Mouse (Mus musculus) lung, postnatal 0 days (tissue): Measurements from ENCODE around the gene Ankrd13a. TPM values are rescaled to one million over a fixed set of nuclear protein-coding genes. Genes with fewer than 3 reads are reported as not detected.

Experiments used
- ATAC-seq: fragments of 200-750 bp; cut with Nextera tagmentation; 2 replicates; pipeline ENCODE4 v1.8.0; 2017; ENCODE audit warnings: moderate library complexity
- DNase-seq: peaks from one replicate; pipeline ENCODE4 v3.0.0-alpha.2; 2016; ENCODE audit warnings: low spot score
- H3K27ac ChIP-seq: fragments of 300-500 bp; sonication (generic); 2 replicates; pipeline ENCODE4 v1.5.1; 2014; ENCODE audit warnings: antibody characterized with exemption, mild to moderate bottlenecking, low read length, mixed read lengths
- H3K27me3 ChIP-seq: fragments of 300-500 bp; sonication (generic); replicated peaks from 2 replicates; pipeline ENCODE4 v1.6.1; 2014; ENCODE audit warnings: low read length, mixed read lengths; ENCODE audit not compliant: insufficient read depth
- H3K36me3 ChIP-seq: fragments of 300-500 bp; sonication (generic); 2 replicates; pipeline ENCODE4 v1.6.1; 2014; ENCODE audit warnings: low read length, mixed read lengths; ENCODE audit not compliant: insufficient read depth
- H3K4me1 ChIP-seq: fragments of 300-500 bp; sonication (generic); 2 replicates; pipeline ENCODE4 v1.6.1; 2014; ENCODE audit warnings: antibody characterized with exemption, low read depth, low read length, mixed read lengths; ENCODE audit not compliant: insufficient read depth
- H3K4me2 ChIP-seq: fragments of 300-500 bp; sonication (generic); replicated peaks from 2 replicates; pipeline ENCODE4 v1.6.1; 2014; ENCODE audit warnings: low read depth, mild to moderate bottlenecking, low read length, moderate library complexity, mixed read lengths
- H3K4me3 ChIP-seq: fragments of 300-500 bp; sonication (generic); 2 replicates; pipeline ENCODE4 v1.5.1; 2014; ENCODE audit warnings: low read depth, low read length
- H3K9ac ChIP-seq: fragments of 300-500 bp; sonication (generic); replicated peaks from 2 replicates; pipeline ENCODE4 v1.6.1; 2014; ENCODE audit warnings: low read depth, mild to moderate bottlenecking
- H3K9me3 ChIP-seq: fragments of 300-500 bp; sonication (generic); 2 replicates; pipeline ENCODE4 v1.6.1; 2016; ENCODE audit warnings: low read length, mixed read lengths
- CTCF ChIP-seq: IDR thresholded peaks from 2 replicates; pipeline ENCODE4 v1.5.1; 2016; ENCODE audit warnings: antibody characterized with exemption, mild to moderate bottlenecking
- EP300 ChIP-seq: IDR thresholded peaks from 2 replicates; pipeline ENCODE4 v1.6.1; 2016; ENCODE audit warnings: antibody characterized with exemption, mild to moderate bottlenecking, control low read depth
- WGBS: fragments of 180-500 bp; shearing (Covaris S2); extraction: QIAGEN DNeasy Blood & Tissue Kit; methylation state at CpG from one replicate; pipeline ENCODE4 v1.1.7; 2014; 5-methylcytosine and 5-hydroxymethylcytosine counted together
- polyA plus RNA-seq: library from polyadenylated mRNA; unstranded; fragments of >200 nt; fragmentation: Nextera tagmentation; extraction: Ambion mirVana; gene quantifications from 2 replicates; pipeline ENCODE4 v1.2.1, GENCODE M21; 2015

Ankrd13a gene
- polyA plus RNA-seq, 1 experiment from 2014 or later = 115 TPM

DNA sequence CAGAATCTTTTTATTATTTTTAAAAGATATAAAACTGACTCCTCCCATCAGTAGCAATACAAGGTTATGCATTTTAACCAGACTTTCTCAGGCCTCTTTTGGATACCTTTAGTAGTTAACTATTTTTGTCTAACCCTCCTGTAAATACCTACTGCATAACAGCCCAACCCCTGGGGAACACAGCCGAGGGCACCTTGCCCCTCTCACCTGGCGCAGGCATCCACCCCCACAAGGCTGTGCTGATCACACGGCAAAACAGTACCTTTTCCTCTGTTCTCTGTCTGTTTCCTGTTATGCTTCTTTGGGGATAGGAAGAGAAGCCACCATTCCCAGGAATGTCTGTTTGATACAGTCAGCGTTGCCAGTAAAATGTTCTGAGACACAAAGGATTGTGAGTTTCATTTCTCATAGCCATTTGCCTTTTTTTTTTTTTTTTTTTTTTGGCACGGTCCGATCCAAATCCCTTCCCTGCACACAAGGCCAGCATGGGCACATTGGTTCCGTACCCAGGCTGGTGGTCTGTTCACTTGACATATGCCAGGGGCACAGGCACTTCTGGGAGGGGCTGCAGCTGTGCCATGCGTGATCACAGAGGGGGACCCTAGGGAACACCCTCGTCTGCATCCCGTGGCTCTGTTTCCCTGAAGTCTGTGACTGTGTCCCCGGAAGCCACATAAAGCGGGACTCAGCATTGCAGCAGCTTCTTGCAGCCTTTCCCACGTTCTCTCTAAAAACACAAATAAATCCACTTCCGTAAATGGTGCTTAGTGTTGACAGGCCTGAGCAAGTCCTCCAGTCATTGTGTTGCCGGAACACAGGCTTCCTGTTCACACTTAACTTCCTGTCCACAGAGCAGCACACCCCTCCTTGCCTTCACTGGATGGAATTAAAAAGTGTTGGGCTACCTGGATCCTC, 31.2 kb downstream of the Ankrd13a start:
- 58% methylated on average over 15 of the region's 15 CpGs for WGBS
- DNase-seq (peak; percentile 75), ATAC-seq (peak; percentile 73)
- TF ChIP-seq CTCF = no peak
- peak; percentile 54 for TF ChIP-seq EP300
- Histone ChIP-seq H3K27me3 (no peaks in the 10 kb centered on the region), H3K9me3 (no peaks in the 10 kb centered on the region), H3K4me1 (peaks cover 4% of the 10 kb centered on the region; the same call in 1 of the 2 replicates), H3K4me3 (no peak overlapping the region), H3K27ac (peak overlapping the region; percentile 81), H3K4me2 (0 out of 2 replicates have a peak overlapping the region, but pooled peaks have one; percentile 25), H3K36me3 (peaks cover 27% of the 10 kb centered on the region), H3K9ac (no peak overlapping the region)

- Histone ChIP-seq H3K36me3 (peaks cover 26% of the 10 kb centered on the region), H3K27ac (peak overlapping the region; percentile 81), H3K27me3 (no peaks in the 10 kb centered on the region), H3K9ac (no peak overlapping the region), H3K4me2 (no peak overlapping the region; the same call in 1 of the 2 replicates), H3K9me3 (no peaks in the 10 kb centered on the region), H3K4me3 (no peak overlapping the region), H3K4me1 (peaks cover 4% of the 10 kb centered on the region; the same call in 1 of the 2 replicates)
- DNase-seq (no peak), ATAC-seq (0 out of 2 replicates have a peak, but pooled peaks have one; percentile 28)
- 62% methylated on average over 8 of the region's 8 CpGs for WGBS
- no peak for TF ChIP-seq CTCF
- no peak for TF ChIP-seq EP300
These were observed 32.2 kb downstream of the Ankrd13a start for GRCm38 (mm10) chr5:114806636-114807035.

- no peak overlapping the region for H3K4me2 ChIP-seq
- H3K9ac ChIP-seq = no peak overlapping the region
- no peak overlapping the region for H3K4me3 ChIP-seq
These were observed 32.6 kb downstream of the Ankrd13a start for GRCm38 (mm10) chr5:114807063-114807462.

DNA sequence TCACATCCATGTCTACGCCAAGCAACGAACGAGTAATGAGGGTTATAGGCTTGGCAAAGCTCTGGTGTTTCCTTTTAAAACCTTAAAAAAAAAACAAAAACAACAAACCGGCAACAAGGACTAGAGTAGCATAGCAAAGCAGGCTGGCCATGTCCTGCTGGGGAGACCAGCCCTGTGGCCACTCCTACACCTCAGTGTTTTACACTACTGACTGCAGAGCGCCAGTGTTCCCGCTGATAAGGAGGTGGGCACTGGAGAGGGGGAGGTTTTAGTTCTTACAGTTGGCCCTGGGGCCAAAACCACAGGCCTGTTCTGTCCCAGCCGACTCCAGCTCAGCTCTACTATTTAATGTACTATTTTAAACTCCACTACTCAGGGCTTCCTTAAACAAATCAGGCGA, 33.0 kb downstream of the Ankrd13a start:
- H3K9ac ChIP-seq = no peak overlapping the region
- no peak for ATAC-seq

More at GRCm38 (mm10) chr5:114807063-114807462, 32.6 kb downstream of the Ankrd13a start:
- DNase-seq (no peak), ATAC-seq (no peak)
- H3K36me3 ChIP-seq = peaks cover 22% of the 10 kb centered on the region
- H3K27me3 ChIP-seq = no peaks in the 10 kb centered on the region
- H3K4me1 ChIP-seq = peaks cover 4% of the 10 kb centered on the region; the same call in 1 of the 2 replicates
- TF ChIP-seq CTCF (no peak), EP300 (no peak)
- H3K9me3 ChIP-seq = no peaks in the 10 kb centered on the region
- 53% methylated on average over 9 of the region's 9 CpGs for WGBS
- peak overlapping the region; percentile 81; the same call in 1 of the 2 replicates for H3K27ac ChIP-seq

GRCm38 (mm10) chr5:114807893-114808292, 33.4 kb downstream of the Ankrd13a start:
- H3K4me2 ChIP-seq = no peak overlapping the region

More for the DNA sequence above, 33.0 kb downstream of the Ankrd13a start:
- 34% methylated on average over 8 of the region's 8 CpGs for WGBS
- Histone ChIP-seq H3K27me3 (no peaks in the 10 kb centered on the region), H3K4me1 (peaks cover 4% of the 10 kb centered on the region; the same call in 1 of the 2 replicates), H3K4me2 (no peak overlapping the region), H3K36me3 (peaks cover 18% of the 10 kb centered on the region), H3K27ac (0 out of 2 replicates have a peak overlapping the region, but pooled peaks have one; percentile 81), H3K9me3 (no peaks in the 10 kb centered on the region), H3K4me3 (no peak overlapping the region)
- DNase-seq = no peak
- TF ChIP-seq EP300 (no peak), CTCF (no peak)

DNA sequence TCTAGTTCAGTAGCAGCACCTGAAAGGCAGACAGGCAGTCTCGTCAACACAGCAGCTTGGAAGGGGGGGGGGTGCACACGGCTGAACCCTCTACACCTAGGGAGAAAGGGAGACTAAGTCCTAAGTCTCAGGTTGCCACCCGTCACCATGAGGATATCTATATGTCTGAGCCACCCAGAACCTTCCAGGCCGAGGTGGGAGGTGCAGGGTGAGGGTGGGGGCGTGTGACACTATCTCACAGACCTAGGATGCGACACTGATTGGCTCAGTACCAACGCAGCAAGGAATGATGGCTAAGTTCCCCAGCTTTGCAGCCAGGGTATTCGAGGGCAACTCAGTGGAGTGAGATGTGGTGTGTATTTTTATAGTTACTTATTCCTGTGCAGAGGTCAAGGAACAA, 33.9 kb downstream of the Ankrd13a start:
- H3K9me3 ChIP-seq = no peaks in the 10 kb centered on the region
- H3K27ac ChIP-seq = no peak overlapping the region
- ATAC-seq = no peak
- H3K9ac ChIP-seq = no peak overlapping the region
- H3K4me3 ChIP-seq = no peak overlapping the region
- H3K4me2 ChIP-seq = no peak overlapping the region
- WGBS = 78% methylated on average over 8 of the region's 8 CpGs
- TF ChIP-seq CTCF = no peak
- no peak for TF ChIP-seq EP300
- H3K27me3 ChIP-seq = no peaks in the 10 kb centered on the region
- H3K4me1 ChIP-seq = peaks cover 4% of the 10 kb centered on the region; the same call in 1 of the 2 replicates
- H3K36me3 ChIP-seq = peaks cover 10% of the 10 kb centered on the region
- no peak for DNase-seq

More at GRCm38 (mm10) chr5:114807893-114808292, 33.4 kb downstream of the Ankrd13a start:
- H3K4me3 ChIP-seq = no peak overlapping the region
- H3K9me3 ChIP-seq = no peaks in the 10 kb centered on the region
- ATAC-seq (no peak), DNase-seq (no peak)
- no peaks in the 10 kb centered on the region for H3K27me3 ChIP-seq
- H3K36me3 ChIP-seq = peaks cover 14% of the 10 kb centered on the region
- no peak overlapping the region for H3K27ac ChIP-seq
- H3K4me1 ChIP-seq = peaks cover 4% of the 10 kb centered on the region; the same call in 1 of the 2 replicates
- TF ChIP-seq CTCF = no peak
- TF ChIP-seq EP300 = no peak
- no peak overlapping the region for H3K9ac ChIP-seq
- WGBS = 68% methylated on average over 6 of the region's 6 CpGs
